Mouse (Mus musculus) C2C12 (cell line): ENCODE measurements at regions not wholly inside any gene's neighbourhood (a gene's known extent, or its start where the extent isn't known, plus 50 kb on each side); places are given as distances from the start of the nearest gene placed in this dataset.
"Not testable (repeated sequence)": the region's sequence is repeated elsewhere in the genome, so short reads cannot be mapped to it uniquely, and the experiment has no call there.

Experiments
- H3K27me3 ChIP-seq: one replicate; pipeline ENCODE4 v1.6.1; 2011; ENCODE audit not compliant: control insufficient read depth, insufficient read depth, insufficient read length
- H3K36me3 ChIP-seq: one replicate; pipeline ENCODE4 v1.6.1; 2011; ENCODE audit not compliant: control insufficient read depth, insufficient read depth
- H3K4me3 ChIP-seq: one replicate; pipeline ENCODE4 v1.5.1; 2011; ENCODE audit warnings: mild to moderate bottlenecking, control low read depth; ENCODE audit not compliant: poor library complexity, insufficient read depth, severe bottlenecking
- H3K79me2 ChIP-seq: one replicate; pipeline ENCODE4 v1.6.1; 2011; ENCODE audit not compliant: control insufficient read depth, insufficient read depth
- H3K79me3 ChIP-seq: one replicate; pipeline ENCODE4 v1.6.1; 2011; ENCODE audit warnings: low read depth, control low read depth
- H3ac ChIP-seq: one replicate; pipeline ENCODE3; 2011; ENCODE audit warnings: low read depth; ENCODE audit not compliant: control insufficient read depth, insufficient read length
- CEBPB ChIP-seq: IDR thresholded peaks from one replicate; pipeline ENCODE4 v1.6.1; 2011; ENCODE audit warnings: low read depth, mild to moderate bottlenecking, control low read depth, moderate library complexity
- CTCF ChIP-seq: IDR thresholded peaks from one replicate; pipeline ENCODE4 v1.5.1; 2011; ENCODE audit not compliant: control insufficient read depth, insufficient read depth, insufficient read length
- FOSL1 ChIP-seq: IDR thresholded peaks from one replicate; pipeline ENCODE4 v1.8.0; 2011; ENCODE audit warnings: mild to moderate bottlenecking, low read length; ENCODE audit not compliant: poor library complexity, insufficient read depth, severe bottlenecking
- MAX ChIP-seq: IDR thresholded peaks from one replicate; pipeline ENCODE4 v1.6.1; 2011; ENCODE audit warnings: mild to moderate bottlenecking, control low read depth
- MYOD1 ChIP-seq: IDR thresholded peaks from one replicate; pipeline ENCODE4 v1.6.1; 2011; ENCODE audit warnings: low read depth; ENCODE audit not compliant: control insufficient read depth, insufficient read length
- MYOG ChIP-seq: IDR thresholded peaks from one replicate; pipeline ENCODE4 v1.6.1; 2011; ENCODE audit not compliant: control insufficient read depth, insufficient read length; ENCODE audit errors: extremely low read depth
- USF1 ChIP-seq: IDR thresholded peaks from one replicate; pipeline ENCODE4 v1.6.1; 2011; ENCODE audit warnings: low read depth, mild to moderate bottlenecking, control low read depth, moderate library complexity

DNA sequence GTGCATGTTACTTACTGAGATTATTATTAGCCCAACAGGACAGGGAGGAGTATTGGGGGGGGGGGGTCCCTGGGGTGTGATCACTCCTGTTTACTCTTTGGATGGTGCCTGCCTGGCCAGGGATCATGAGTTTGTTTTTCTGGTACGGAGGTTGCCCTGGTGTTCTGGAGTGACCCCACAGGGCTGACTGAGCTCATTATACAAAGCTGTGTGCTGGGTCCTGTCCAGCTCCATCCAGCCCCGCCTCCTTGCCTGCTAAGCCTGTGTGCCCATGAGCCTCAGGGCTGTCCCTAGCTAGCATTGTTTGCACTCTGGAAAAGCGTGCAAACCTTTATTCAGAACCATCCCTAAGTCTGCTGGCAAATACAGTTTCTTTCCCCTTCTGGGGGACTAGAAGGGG lies 1335.1 kb upstream of the A1bg start:
- Histone ChIP-seq H3K36me3 (peaks cover 66% of the 10 kb centered on the region), H3K4me3 (no peak overlapping the region), H3K79me3 (no peaks in the 10 kb centered on the region), H3ac (no peak overlapping the region), H3K27me3 (no peaks in the 10 kb centered on the region), H3K79me2 (no peaks in the 10 kb centered on the region)
- TF ChIP-seq CEBPB (no peak), MAX (no peak), USF1 (no peak), FOSL1 (no peak), MYOD1 (no peak), CTCF (no peak), MYOG (no peak)

DNA sequence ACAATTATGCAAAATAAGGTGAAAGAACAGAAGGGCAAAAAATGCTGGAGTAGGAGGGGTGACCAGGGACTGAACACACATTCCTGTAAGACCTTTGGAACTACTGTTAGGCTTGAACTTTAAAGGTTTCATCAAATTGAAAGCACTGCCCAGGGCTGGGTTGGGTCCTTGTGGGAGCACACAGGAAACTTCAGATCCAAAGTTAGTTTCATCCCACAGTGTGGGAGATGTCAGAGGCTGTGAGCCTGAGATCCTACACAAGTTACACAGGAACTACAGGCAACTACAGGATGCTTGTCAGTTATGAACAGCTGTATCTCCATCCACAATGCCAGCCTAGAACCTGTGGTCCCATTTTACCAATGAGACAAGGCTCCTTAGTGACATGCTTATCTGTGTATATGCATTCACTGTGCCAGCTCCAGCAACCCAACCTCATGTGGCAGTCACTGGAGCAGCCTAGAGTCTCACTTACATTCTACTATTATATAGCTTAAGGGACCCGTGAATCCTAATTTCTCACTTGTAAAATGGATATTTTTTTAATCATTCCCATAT lies 1334.4 kb upstream of the A1bg start:
- Histone ChIP-seq H3K79me3 (no peaks in the 10 kb centered on the region), H3K36me3 (peaks cover 65% of the 10 kb centered on the region), H3K27me3 (no peaks in the 10 kb centered on the region), H3K4me3 (no peak overlapping the region), H3ac (no peak overlapping the region), H3K79me2 (no peaks in the 10 kb centered on the region)
- TF ChIP-seq CTCF (no peak), MAX (no peak), USF1 (no peak), MYOD1 (no peak), CEBPB (no peak), FOSL1 (no peak), MYOG (no peak)

- H3K79me2 ChIP-seq, result no peaks in the 10 kb centered on the region
- H3K79me3 ChIP-seq, result no peaks in the 10 kb centered on the region
- no peaks in the 10 kb centered on the region for H3K27me3 ChIP-seq
- H3ac ChIP-seq, result no peak overlapping the region
- TF ChIP-seq CTCF, result no peak
- TF ChIP-seq FOSL1, result no peak
- TF ChIP-seq CEBPB, result no peak
- no peak for TF ChIP-seq USF1
- no peak for TF ChIP-seq MYOD1
- no peak for TF ChIP-seq MYOG
- TF ChIP-seq MAX, result no peak
- peaks cover 80% of the 10 kb centered on the region for H3K36me3 ChIP-seq
- no peak overlapping the region for H3K4me3 ChIP-seq
Measured at GRCm38 (mm10) chr15:62255571-62255970, 1332.8 kb upstream of the A1bg start.

GRCm38 (mm10) chr15:62253724-62254123 lies 1330.9 kb upstream of the A1bg start:
- no peak overlapping the region for H3ac ChIP-seq
- H3K79me3 ChIP-seq, result no peaks in the 10 kb centered on the region
- H3K27me3 ChIP-seq, result no peaks in the 10 kb centered on the region
- H3K4me3 ChIP-seq, result no peak overlapping the region
- TF ChIP-seq FOSL1 (no peak), USF1 (no peak), CTCF (no peak), MAX (no peak), MYOG (no peak), CEBPB (no peak), MYOD1 (no peak)
- peaks cover 82% of the 10 kb centered on the region for H3K36me3 ChIP-seq
- no peaks in the 10 kb centered on the region for H3K79me2 ChIP-seq

- not testable (repeated sequence) for H3ac ChIP-seq
Measured at GRCm38 (mm10) chr15:62252078-62252833, 1329.4 kb upstream of the A1bg start.

GRCm38 (mm10) chr15:62249436-62249835 lies 1326.6 kb upstream of the A1bg start:
- Histone ChIP-seq H3K79me3 (no peaks in the 10 kb centered on the region), H3ac (no peak overlapping the region), H3K4me3 (no peak overlapping the region), H3K36me3 (peaks cover 98% of the 10 kb centered on the region), H3K79me2 (no peaks in the 10 kb centered on the region), H3K27me3 (no peaks in the 10 kb centered on the region)
- TF ChIP-seq FOSL1 (no peak), MYOD1 (no peak), CTCF (no peak), USF1 (no peak), MYOG (no peak), CEBPB (no peak), MAX (no peak)

More at GRCm38 (mm10) chr15:62252078-62252833, 1329.4 kb upstream of the A1bg start:
- not testable (repeated sequence) for H3K27me3 ChIP-seq, H3K4me3 ChIP-seq, H3K79me3 ChIP-seq, H3K79me2 ChIP-seq
- H3K36me3 ChIP-seq, result peaks cover 93% of the 10 kb centered on the region
